Mouse (Mus musculus) heart, adult 2 months (tissue): ENCODE data around the gene Fnbp1.

Experiments used
- CTCF ChIP-seq: fragments of 200-600 bp; IDR thresholded peaks from 2 replicates; pipeline ENCODE4 v1.8.1; 2022; ENCODE audit warnings: antibody characterized with exemption, mild to moderate bottlenecking, moderate library complexity
- EP300 ChIP-seq: fragments of 200-500 bp; IDR thresholded peaks from 2 replicates; pipeline ENCODE4 v1.6.1; 2011; ENCODE audit warnings: low read depth, low read length, control low read depth; ENCODE audit not compliant: insufficient read depth
- POLR2A ChIP-seq: fragments of 200-500 bp; IDR thresholded peaks from 2 replicates; pipeline ENCODE4 v1.6.1; 2011; ENCODE audit warnings: mild to moderate bottlenecking, low read depth, low read length, control low read depth; ENCODE audit not compliant: insufficient read depth

DNA sequence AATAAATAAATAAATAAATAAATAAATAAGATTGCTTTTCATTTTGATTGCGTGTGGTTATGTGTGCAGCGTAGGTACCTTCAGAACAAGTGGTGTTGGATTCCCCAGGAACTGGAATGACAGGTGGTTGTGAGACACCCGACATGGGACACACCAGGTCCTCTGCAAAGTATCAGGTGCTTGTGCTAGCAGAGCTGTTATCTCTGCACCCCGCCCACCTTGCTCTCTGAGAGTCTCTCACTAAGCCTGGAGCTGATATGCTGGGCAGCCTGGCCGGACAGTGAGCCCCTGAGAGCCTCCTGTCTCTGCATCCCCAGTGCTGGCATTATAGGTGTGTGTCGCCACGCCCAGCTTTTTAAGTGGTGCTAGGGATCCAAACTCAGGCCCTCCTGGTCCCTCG lies 58.4 kb downstream of the Fnbp1 start:
- TF ChIP-seq POLR2A (no peak), CTCF (no peak), EP300 (no peak)
